Mouse (Mus musculus) MEL (cell line): ENCODE results near the gene Hyal5. TPM values are rescaled to one million over a fixed set of nuclear protein-coding genes. Genes with fewer than 3 reads are reported as not detected.

Experiments
- DNase-seq: peaks from one replicate; pipeline ENCODE4 v3.0.0; 2011; ENCODE audit warnings: low read depth, low spot score
- H3K27ac ChIP-seq: 2 replicates; pipeline ENCODE4 v1.5.1; 2012; ENCODE audit warnings: low read depth, mild to moderate bottlenecking, control low read depth, low read length, moderate library complexity; ENCODE audit not compliant: control insufficient read depth
- H3K27me3 ChIP-seq, 2 experiments: fragments of 150-350 bp in 1 of 2; sonication (generic) in 1 of 2; 2 replicates each; pipeline ENCODE4 v1.6.1; 2012; ENCODE audit warnings: low read length in 2 of 2, mild to moderate bottlenecking in 2 of 2, improper control_type of control experiment in 1 of 2, moderate library complexity in 1 of 2; ENCODE audit not compliant: insufficient read depth in 2 of 2, control insufficient read depth in 1 of 2
- H3K36me3 ChIP-seq, 2 experiments: 2 replicates each; pipeline ENCODE4 v1.6.1; 2012 to 2014; ENCODE audit warnings: low read length in 2 of 2, improper control_type of control experiment in 1 of 2, inconsistent platforms in 1 of 2, mild to moderate bottlenecking in 1 of 2; ENCODE audit not compliant: insufficient read depth in 2 of 2, control insufficient read depth in 1 of 2
- H3K4me1 ChIP-seq, 2 experiments: fragments of 150-350 bp in 1 of 2; sonication (generic) in 1 of 2; 2 replicates each; pipeline ENCODE4 v1.6.1; 2012; ENCODE audit warnings: low read length in 2 of 2, improper control_type of control experiment in 1 of 2, mild to moderate bottlenecking in 1 of 2; ENCODE audit not compliant: insufficient read depth in 2 of 2, control insufficient read depth in 1 of 2
- H3K4me3 ChIP-seq, 2 experiments: fragments of 150-350 bp in 1 of 2; sonication (generic) in 1 of 2; 2 replicates each; pipeline ENCODE4 v1.5.1; 2012; ENCODE audit warnings: low read depth in 2 of 2, low read length in 2 of 2, mild to moderate bottlenecking in 2 of 2, moderate library complexity in 2 of 2, control low read depth in 1 of 2, improper control_type of control experiment in 1 of 2; ENCODE audit not compliant: control insufficient read depth in 1 of 2, insufficient read depth in 1 of 2
- H3K79me2 ChIP-seq: 2 replicates; pipeline ENCODE4 v1.6.1; 2012; ENCODE audit warnings: mild to moderate bottlenecking, low read length, moderate library complexity; ENCODE audit not compliant: control insufficient read depth, poor library complexity, insufficient read depth
- H3K9ac ChIP-seq: 2 replicates; pipeline ENCODE4 v1.6.1; 2012; ENCODE audit warnings: low read depth, mild to moderate bottlenecking, control low read depth, low read length, moderate library complexity; ENCODE audit not compliant: control insufficient read depth, poor library complexity, severe bottlenecking
- H3K9me3 ChIP-seq: fragments of 150-350 bp; sonication (generic); replicated peaks from 2 replicates; pipeline ENCODE4 v1.6.1; 2012; ENCODE audit warnings: mild to moderate bottlenecking, low read length, improper control_type of control experiment, moderate library complexity; ENCODE audit not compliant: insufficient read depth
- BHLHE40 ChIP-seq: IDR thresholded peaks from 2 replicates; pipeline ENCODE4 v1.6.1; 2012; ENCODE audit warnings: low read depth, mild to moderate bottlenecking, inconsistent platforms, low read length, improper control_type of control experiment, borderline replicate concordance
- CTCF ChIP-seq, 3 experiments: IDR thresholded peaks in 2 of 3; conservative IDR thresholded peaks in 1 of 3; 2 replicates each; pipeline ENCODE4 v1.5.1; 2011 to 2012; ENCODE audit warnings: low read length in 3 of 3, low read depth in 2 of 3, mild to moderate bottlenecking in 2 of 3, improper control_type of control experiment in 1 of 3, inconsistent platforms in 1 of 3, mixed read lengths in 1 of 3, moderate library complexity in 1 of 3; ENCODE audit not compliant: control insufficient read depth in 1 of 3, insufficient read depth in 1 of 3, poor library complexity in 1 of 3, severe bottlenecking in 1 of 3
- E2F4 ChIP-seq: IDR thresholded peaks from 2 replicates; pipeline ENCODE4 v1.6.1; 2011; ENCODE audit warnings: low read depth, low read length, improper control_type of control experiment, borderline replicate concordance
- ELF1 ChIP-seq: IDR thresholded peaks from 2 replicates; pipeline ENCODE4 v1.6.1; 2014; ENCODE audit warnings: low read depth, mild to moderate bottlenecking, inconsistent platforms, low read length, improper control_type of control experiment, moderate library complexity
- GATA1 ChIP-seq: IDR thresholded peaks from 2 replicates; pipeline ENCODE4 v1.6.1; 2011; ENCODE audit warnings: low read depth, low read length, improper control_type of control experiment
- HCFC1 ChIP-seq: IDR thresholded peaks from 2 replicates; pipeline ENCODE4 v1.6.1; 2012; ENCODE audit warnings: low read depth, mild to moderate bottlenecking, inconsistent platforms, low read length, improper control_type of control experiment, moderate library complexity
- KAT2A ChIP-seq: conservative IDR thresholded peaks from 2 replicates; pipeline ENCODE4 v1.6.1; 2012; ENCODE audit warnings: low read depth, low read length, improper control_type of control experiment, inconsistent platforms
- MAX ChIP-seq: IDR thresholded peaks from 2 replicates; pipeline ENCODE4 v1.6.1; 2011; ENCODE audit warnings: low read length, improper control_type of control experiment
- MXI1 ChIP-seq: IDR thresholded peaks from 2 replicates; pipeline ENCODE4 v1.6.1; 2011; ENCODE audit warnings: mild to moderate bottlenecking, low read depth, low read length, improper control_type of control experiment
- MYB ChIP-seq: IDR thresholded peaks from 2 replicates; pipeline ENCODE4 v1.6.1; 2011; ENCODE audit warnings: mild to moderate bottlenecking, low read depth, low read length, improper control_type of control experiment
- NELFE ChIP-seq: IDR thresholded peaks from 2 replicates; pipeline ENCODE4 v1.6.1; 2011; ENCODE audit warnings: low read depth, low read length, improper control_type of control experiment
- POLR2AphosphoS2 ChIP-seq: IDR thresholded peaks from 2 replicates; pipeline ENCODE4 v1.6.1; 2011; ENCODE audit warnings: low read length, improper control_type of control experiment
- POLR2AphosphoS5 ChIP-seq: IDR thresholded peaks from 2 replicates; pipeline ENCODE4 v1.6.1; 2012; ENCODE audit warnings: low read depth, borderline replicate concordance, mild to moderate bottlenecking, inconsistent platforms, low read length, moderate library complexity, mixed read lengths
- RAD21 ChIP-seq: IDR thresholded peaks from 2 replicates; pipeline ENCODE4 v1.6.1; 2011; ENCODE audit warnings: mild to moderate bottlenecking, low read depth, low read length, improper control_type of control experiment
- RCOR1 ChIP-seq: IDR thresholded peaks from 2 replicates; pipeline ENCODE4 v1.6.1; 2012; ENCODE audit warnings: low read depth, mild to moderate bottlenecking, inconsistent platforms, low read length, improper control_type of control experiment
- TBP ChIP-seq: IDR thresholded peaks from 2 replicates; pipeline ENCODE4 v1.8.0; 2011; ENCODE audit warnings: low read depth, low read length, improper control_type of control experiment
- TCF12 ChIP-seq: IDR thresholded peaks from 2 replicates; pipeline ENCODE4 v1.6.1; 2014; ENCODE audit warnings: low read depth, mild to moderate bottlenecking, inconsistent platforms, low read length, improper control_type of control experiment, moderate library complexity
- ZC3H11A ChIP-seq: IDR thresholded peaks from 2 replicates; pipeline ENCODE4 v1.6.1; 2012; ENCODE audit warnings: low read depth, mild to moderate bottlenecking, inconsistent platforms, low read length, improper control_type of control experiment
- polyA plus RNA-seq, 2 experiments: library from polyadenylated mRNA; stranded (reverse) in 1 of 2; unstranded in 1 of 2; fragments of >175 nt in 1 of 2; fragments of >200 nt in 1 of 2; gene quantifications; 2 replicates each; pipeline versions ENCODE4 v1.2.1 to v1.2.4; 2012; ENCODE audit warnings: low replicate concordance in 2 of 2, low read depth in 1 of 2; ENCODE audit not compliant: insufficient read length in 2 of 2, insufficient read depth in 1 of 2, missing spikeins in 1 of 2
- total RNA-seq: library from RNA; depleted of rRNA; stranded (reverse); fragments of 300-350 nt; gene quantifications from 2 replicates; pipeline ENCODE4 v1.2.3, GENCODE M21; 2012

Hyal5 gene
- total and polyA plus RNA-seq, 3 experiments, result not detected

- Histone ChIP-seq H3K4me1 (no peaks in the 10 kb centered on the region), H3K79me2 (no peaks in the 10 kb centered on the region), H3K9me3 (no peaks in the 10 kb centered on the region), H3K27ac (no peak overlapping the region), H3K9ac (no peak overlapping the region), H3K36me3 (no peaks in the 10 kb centered on the region), H3K4me3 (no peak overlapping the region), H3K27me3 (no peaks in the 10 kb centered on the region)
- DNase-seq, result no peak
- TF ChIP-seq CTCF (IDR thresholded peaks at IDR 0.05 in 2 of 3, conservative IDR thresholded peaks at IDR 0.05 in 1 of 3; ENCODE audit: control insufficient read depth in 1 of 3, insufficient read depth in 1 of 3, low read depth in 2 of 3, low read length in 3 of 3, poor library complexity in 1 of 3, severe bottlenecking in 1 of 3) (no peak), RCOR1 (no peak), RAD21 (no peak), E2F4 (no peak), ELF1 (no peak), NELFE (no peak)
Measured at GRCm38 (mm10) chr6:24907824-24908223, 50.0 kb downstream of the Hyal5 start.

GRCm38 (mm10) chr6:24910016-24910727, 52.4 kb downstream of the Hyal5 start:
- H3K36me3 ChIP-seq, result no peaks in the 10 kb centered on the region
- no peak for DNase-seq
- H3K4me1 ChIP-seq, result no peaks in the 10 kb centered on the region
- no peak overlapping the region for H3K9ac ChIP-seq
- no peak overlapping the region for H3K4me3 ChIP-seq
- H3K27me3 ChIP-seq, result no peaks in the 10 kb centered on the region
- no peaks in the 10 kb centered on the region for H3K9me3 ChIP-seq
- no peaks in the 10 kb centered on the region for H3K79me2 ChIP-seq
- H3K27ac ChIP-seq, result no peak overlapping the region
- TF ChIP-seq POLR2AphosphoS5 (no peak), TCF12 (no peak), BHLHE40 (no peak), POLR2AphosphoS2 (no peak), NELFE (no peak), KAT2A (no peak), TBP (no peak), ZC3H11A (no peak), CTCF (IDR thresholded peaks at IDR 0.05 in 2 of 3, conservative IDR thresholded peaks at IDR 0.05 in 1 of 3; ENCODE audit: control insufficient read depth in 1 of 3, insufficient read depth in 1 of 3, low read depth in 2 of 3, low read length in 3 of 3, poor library complexity in 1 of 3, severe bottlenecking in 1 of 3) (no peak), MYB (no peak), HCFC1 (no peak), RCOR1 (no peak), MXI1 (no peak), GATA1 (no peak), MAX (no peak), E2F4 (no peak)
